Mouse (Mus musculus) bone marrow, adult 2 months (tissue): ENCODE data around the gene Larp7.

Experiments used
- CTCF ChIP-seq: fragments of 200-500 bp; IDR thresholded peaks from 2 replicates; pipeline ENCODE4 v1.5.1; 2011; ENCODE audit warnings: low read length, control low read depth; ENCODE audit not compliant: control insufficient read depth, insufficient read depth
- POLR2A ChIP-seq: fragments of 200-500 bp; IDR thresholded peaks from 2 replicates; pipeline ENCODE4 v1.6.1; 2011; ENCODE audit warnings: low read depth, mild to moderate bottlenecking, control low read depth, low read length, borderline replicate concordance; ENCODE audit not compliant: control insufficient read depth

DNA sequence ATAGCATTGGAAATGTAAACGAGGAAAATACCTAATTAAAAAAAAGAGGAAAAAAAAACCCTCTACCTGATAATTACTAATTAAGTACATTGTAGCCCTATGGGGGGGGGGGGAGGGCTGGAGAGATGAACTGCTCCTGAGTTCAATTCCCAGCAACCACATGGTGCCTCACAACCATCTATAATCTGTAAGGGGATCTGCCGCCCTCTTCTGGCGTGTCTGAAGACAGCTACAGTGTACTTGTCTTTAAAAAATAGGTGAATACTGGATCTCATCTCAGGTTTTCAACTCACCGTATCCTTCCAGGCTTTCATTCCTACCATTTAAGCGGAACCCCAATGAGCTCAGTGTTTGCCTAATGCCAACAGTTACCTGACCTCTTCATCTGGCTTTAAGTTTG lies 5.3 kb downstream of the Larp7 start:
- TF ChIP-seq POLR2A, result no peak
- TF ChIP-seq CTCF, result no peak
